Mouse (Mus musculus) gonadal fat pad, adult 2 months (tissue): ENCODE results near the gene Kdm5a. TPM values are rescaled to one million over a fixed set of nuclear protein-coding genes. Genes with fewer than 3 reads are reported as not detected.

Source experiments
- DNase-seq: peaks from one replicate; pipeline ENCODE4 v3.0.0-alpha.2; 2012; ENCODE audit warnings: low read depth
- polyA plus RNA-seq: library from polyadenylated mRNA; depleted of rRNA; stranded (reverse); fragments of >200 nt; gene quantifications from 2 replicates; pipeline ENCODE4 v1.2.3, GENCODE M21; 2012; rRNA removed

Kdm5a gene
- 6.8 and 8.0 TPM in 2 replicates for polyA plus RNA-seq

DNA sequence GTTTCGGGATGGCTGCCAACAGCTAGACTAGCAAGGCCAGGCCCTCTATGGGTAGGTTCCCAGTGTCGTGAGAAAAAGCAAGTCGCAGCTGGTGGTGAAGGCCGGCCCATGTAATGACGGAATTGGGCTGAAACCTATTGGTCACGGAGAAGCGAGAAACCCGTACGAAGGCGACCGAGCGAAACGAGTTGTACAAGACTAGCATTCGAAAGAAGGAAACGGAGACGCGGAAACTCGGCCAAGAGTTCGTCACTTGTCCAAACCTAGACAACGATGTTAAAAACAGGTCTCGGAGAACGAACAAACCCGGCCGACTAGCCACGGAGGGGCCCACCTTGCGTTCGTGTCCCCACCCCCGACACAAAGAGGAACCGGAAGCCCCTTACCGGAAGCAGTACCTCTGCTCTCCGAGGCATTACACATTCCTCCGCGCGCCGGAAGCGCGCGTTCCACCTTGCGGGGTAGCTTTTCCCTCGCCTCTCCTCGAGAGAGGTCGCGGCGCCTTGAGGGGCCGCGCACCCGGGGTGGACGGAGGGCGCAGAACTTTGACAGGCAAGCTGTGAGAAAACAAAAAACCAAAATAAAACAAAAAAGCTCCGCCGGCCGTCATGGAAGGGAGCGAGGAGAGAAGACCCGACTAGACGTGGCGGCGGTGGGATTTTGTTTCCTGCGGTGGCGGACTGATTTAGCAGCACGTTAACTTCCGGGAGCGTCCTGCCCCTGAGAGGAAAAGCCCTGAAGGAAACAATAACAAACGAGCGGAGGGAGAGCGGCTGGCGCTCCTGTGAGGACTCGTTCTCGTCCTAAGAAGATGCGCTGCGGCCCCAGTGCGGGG lies at the start of gene Kdm5a, which contains the start of gene Ccdc77:
Gene Kdm5a, plus strand, starts transcription at position 437 of the 835 bp plus-strand sequence.
Gene Ccdc77, minus strand, starts transcription at position 687 of the 835 bp plus-strand sequence.
- peak; percentile 79 for DNase-seq

DNA sequence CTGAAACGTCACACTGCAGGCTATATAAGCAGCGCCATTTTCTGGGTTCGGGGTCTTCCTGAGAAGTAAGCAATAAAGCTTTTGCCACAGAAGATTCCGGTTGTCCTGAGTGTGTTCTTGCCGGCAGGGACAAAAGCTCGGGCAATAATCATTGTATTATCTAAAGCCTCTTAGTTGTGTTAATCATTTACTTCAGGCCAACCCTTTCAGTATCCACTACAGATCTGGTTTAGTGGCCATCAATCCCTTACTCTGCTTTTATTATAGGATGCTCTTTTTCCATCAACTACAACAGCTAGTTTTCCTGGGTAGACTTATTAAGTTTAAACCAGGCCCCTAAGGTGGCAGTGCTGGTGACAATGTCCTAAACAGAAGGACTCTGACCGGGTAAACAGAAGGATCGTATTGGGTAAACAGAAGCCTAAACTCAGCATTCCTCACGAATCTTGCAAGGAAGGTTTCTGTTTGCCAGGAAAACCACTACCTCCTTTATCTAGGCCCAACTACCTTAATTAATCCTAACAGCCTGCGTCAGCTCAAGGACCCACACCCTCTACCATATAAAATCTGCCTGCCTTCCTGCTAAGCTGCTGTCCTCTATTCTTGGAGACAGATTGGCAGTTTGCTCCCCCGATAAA lies 45.5 kb upstream of the Kdm5a start:
- no peak for DNase-seq

DNA sequence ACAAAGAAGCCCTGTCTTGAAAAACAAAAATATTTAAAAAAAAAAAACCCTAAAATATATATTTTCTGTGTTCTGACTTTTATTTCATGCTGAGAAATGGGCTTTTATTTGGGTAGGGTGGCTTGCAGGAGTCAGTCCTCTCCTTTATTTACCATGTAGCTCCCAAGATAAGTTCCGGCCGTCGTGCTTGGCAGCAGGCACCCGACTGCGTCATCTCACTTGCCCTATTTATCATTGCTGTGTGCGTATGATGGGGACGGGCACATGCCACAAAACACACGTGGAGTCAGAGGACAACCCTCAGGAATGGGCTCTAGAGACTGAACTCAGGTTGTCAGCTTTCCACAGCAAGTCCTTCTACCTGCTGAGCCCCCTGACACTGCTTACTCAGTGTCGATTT lies 44.8 kb upstream of the Kdm5a start:
- DNase-seq = no peak

DNA sequence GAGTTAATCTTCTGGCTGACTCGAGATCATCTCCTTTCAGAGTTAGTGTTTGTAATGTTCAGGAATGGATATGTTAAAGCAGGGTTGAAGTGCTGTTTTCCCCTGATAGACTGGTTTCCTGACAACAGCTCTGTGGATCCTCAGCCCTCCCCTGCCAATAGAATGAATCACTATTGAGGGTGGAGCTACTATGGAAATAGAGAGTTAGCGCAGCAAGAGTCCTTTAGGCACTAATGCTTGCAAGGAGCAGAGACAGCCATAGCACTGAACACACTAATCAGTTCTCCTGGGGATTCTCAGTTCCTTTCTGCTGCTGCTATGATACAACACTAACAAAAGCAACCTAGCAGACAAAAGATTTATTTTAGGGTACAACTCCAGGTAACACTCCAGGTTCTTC lies 43.6 kb upstream of the Kdm5a start:
- no peak for DNase-seq

DNA sequence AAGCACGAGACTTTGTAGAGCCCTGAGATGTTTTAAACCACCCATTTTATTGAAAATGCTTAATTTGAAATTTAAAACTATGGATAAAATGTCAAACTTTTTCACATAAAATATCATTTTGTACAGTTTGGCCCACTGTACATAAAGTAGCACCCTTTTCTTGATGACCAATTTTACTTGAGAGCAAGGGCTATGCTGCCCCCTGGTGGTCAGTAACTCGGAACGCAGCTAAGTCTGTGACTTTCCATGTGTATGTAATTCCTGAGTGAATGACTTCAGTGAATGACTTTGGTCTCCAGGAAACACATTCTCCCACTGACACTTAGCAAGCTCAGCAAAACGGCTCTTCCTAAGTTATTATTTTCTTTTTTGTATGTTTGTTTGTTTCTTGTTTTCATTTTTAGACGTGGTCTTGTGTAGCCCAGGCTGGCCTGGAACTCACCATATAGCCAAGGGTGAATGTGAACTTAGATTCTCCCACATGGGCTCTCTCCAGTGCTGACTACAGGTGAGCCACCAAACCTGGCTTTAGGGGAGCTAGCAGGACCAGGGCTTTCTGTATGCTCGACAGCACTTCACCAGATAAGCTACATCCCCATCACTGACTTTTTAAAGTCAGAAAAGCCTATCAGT lies 39.5 kb upstream of the Kdm5a start:
- no peak for DNase-seq

DNA sequence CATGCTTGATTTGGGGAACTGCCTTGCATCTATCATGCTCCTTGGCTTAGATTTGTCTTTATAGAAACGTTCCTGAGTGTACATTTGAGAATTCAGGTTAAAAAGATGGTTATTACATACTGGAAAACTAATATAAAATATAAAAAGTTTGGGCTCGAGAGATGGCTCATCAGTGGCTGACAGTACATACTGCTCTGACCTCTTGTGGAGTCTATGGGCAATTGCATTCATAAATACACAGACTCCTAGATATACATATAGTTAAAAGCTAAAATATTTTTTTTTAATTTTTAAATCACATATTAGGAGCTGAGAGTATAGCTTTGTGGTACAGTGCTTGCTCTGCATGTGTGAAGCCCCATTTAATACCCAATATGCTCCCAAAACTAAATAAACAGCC lies 31.6 kb upstream of the Kdm5a start:
- no peak for DNase-seq

DNA sequence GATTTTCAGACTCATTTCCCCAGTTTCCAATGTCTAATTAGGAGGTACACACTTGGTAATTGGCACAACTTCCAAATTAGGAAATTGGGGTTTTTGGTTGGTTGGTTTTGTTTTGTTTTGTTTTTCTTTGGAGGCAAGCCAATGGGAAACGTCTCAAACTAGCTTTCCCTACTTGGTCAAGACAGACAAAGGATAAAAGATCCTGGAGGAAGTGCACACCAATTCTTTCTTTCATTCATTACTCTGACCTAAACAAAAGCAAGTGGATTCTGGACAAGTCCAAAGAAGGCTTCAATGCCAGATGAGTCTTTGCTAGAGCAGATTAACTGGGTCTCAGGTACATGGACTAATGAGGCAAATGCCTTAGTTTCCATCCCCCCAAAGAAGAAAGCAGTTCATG lies 19.9 kb upstream of the Kdm5a start:
- DNase-seq = no peak

DNA sequence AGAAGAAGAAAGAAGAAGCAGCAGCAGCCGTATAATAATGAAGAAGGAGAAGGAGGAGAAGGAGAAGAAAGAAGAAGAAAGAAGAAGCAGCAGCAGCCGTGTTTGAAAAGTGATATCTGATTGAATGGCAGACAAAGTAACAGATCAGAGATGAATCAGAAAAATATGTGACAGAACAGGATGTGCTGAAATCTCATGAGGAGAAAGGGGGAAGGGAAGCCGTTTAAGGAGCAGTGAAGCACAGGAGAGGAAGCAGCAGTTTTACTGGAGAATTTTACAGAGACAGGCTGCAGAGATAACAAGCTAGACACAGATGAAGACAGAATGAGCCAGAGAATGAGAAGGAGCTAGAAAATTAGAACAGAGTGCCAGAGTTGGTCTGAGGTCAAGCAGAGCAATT lies 14.9 kb upstream of the Kdm5a start:
- DNase-seq = no peak

DNA sequence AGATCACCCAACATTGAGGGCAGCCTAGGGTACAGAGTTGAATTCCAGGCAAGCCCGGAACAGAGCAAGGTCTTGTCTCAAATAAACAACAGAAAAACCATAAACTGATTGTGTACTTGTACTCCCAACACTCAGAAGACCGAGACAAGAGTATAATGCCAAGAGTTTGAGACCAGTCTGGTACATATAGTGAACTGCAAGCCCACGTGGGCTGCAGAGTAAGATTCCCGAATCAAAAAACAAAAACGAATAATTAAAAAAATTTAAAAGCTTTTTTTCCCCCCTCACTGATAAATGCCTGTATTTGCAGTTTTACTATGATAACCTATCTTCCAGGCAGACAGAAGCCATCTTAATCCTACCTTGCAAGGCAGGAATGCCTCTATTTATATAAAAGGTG lies 7.4 kb upstream of the Kdm5a start:
- no peak for DNase-seq

DNA sequence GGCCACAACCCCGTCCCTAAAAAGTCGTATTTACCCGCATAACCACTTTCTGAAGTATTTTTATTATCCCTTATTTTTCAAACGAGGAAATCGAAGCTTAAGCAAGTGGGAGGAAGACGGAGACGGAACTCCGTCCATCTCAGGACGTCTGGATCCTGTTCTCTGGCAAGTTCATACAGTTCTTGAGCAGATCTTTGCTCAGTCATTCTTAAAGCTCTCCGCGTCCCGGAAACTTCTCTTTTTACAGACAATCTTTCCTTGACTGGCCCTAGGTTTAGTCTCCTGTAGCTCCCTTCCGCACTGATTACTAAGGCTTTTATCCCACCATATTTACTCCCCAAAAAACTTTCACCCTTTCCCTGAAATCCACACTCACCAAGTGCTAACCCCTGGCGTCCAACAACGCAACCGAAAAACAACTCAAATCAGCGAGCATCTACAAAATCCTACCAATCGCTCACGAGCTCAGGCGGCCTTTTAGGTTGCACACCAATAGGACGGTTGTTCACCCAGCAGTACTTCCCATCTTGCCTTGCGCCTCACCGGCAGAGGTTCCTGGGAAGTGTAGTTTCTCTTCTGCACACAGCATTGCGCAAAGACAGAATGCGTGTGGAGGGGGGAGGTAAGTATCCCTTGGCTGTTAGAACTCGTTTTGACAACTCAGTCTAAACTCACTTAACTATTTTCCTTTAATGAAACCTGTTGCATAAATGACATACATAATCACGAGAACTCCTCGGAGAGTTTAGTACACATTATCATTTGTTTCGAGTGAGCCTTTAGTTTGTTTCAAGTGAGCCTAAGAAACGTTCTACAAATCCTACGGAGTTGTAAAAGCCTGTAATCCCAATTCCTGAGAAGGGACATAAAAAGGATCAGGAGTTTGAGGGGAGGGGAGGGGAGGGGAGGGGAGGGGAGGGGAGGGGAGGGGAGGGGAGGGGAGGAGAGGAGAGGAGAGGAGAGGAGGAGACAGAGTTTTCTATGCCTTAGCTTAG lies 6.7 kb upstream of the Kdm5a start:
- peak; percentile 77 for DNase-seq

DNA sequence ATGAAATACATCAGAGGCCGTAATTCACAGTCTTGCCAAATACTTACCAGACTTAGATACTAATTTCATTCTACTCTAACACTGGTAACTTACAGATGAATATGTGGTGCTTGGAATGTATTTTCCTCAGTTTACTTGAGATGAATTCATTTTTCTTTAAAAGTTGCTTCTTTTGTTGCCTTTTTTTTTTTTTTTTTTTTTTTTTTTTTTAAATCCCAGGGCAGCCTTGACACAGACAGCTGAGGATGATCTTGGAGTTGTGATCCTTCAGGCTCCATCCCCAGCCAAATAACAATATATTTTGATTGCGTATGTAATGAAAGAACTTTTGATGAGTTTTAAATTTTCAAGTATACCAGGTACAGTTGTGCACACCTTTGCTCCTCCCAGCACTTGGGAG lies 1.8 kb upstream of the Kdm5a start:
- no peak for DNase-seq

DNA sequence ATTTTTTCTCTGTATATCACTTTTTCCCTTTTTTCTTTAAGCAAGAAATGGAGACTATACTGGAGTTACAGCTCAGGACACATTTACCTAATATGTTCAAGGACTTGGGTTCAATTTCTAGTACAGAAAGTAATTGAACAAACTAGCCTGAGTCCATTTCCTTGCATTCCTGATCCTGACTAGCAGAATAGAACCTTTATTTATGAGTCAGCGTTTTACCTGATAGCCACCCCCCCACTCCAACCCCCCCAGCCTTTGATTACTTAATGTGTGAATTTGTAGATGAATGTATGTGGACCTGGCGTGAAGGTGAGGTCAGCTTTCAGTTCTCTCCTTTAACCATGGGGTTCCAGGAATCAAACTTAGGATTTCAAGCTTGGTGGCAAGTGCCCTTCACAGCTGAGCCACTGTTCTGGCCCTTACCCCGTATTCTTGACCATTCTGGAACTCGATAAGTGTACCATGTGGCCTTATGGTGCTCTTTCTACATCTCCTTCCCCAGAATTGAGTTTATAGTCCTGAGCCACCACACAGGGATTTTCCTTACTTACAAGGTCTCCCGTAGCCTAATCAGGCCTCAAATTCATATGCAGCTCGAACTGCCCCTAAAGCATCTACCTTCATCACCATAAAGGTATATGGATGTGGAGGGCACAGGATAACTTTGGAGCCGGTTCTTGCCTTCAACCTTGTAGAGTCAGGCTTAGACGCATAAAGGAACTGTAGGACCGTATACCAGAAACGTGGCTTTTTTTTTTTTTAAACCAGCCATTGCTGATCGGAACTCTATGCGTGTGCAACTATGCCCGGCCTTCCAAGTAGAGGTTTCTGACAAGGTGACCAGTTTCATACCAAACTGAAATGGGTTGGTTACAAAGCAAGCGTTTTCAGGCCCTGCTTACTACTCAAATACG lies 893 bp upstream of the Kdm5a start:
- DNase-seq = no peak

DNA sequence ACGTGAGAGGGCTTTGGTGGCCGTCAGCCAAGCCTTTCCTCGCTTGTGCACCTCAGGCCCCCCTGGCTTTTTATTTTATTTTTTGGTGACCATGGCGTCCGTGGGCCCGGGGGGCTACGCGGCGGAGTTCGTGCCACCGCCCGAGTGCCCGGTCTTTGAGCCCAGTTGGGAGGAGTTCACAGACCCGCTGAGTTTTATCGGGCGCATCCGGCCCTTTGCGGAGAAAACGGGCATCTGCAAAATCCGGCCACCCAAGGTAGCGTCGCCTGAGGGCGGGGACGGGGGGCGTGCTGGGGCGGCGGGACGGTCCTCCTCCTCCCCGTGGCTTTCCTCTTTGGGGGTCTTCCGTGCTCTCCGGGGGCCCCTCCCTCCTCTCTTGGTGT lies 590 bp downstream of the Kdm5a start:
- no peak for DNase-seq

DNA sequence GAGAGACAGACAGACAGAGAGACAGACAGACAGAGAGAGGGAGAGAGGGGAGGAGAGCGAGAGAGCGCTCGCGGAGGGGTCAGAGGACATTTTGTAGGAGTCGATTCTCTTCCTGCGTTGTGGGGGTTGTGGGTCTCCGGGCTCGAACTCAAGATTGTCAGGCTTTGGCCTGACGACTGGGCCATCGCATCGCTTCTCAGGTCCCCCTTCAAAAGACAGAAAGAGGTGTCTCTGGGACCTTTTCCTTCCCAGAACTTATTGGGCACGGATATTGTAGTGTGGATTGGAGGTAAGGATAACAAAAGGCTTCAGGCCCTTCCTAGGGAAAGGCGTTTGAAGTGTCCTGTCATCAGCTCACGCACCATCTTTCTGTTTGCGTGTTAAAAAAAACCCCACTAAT lies 1.1 kb downstream of the Kdm5a start:
- no peak for DNase-seq

DNA sequence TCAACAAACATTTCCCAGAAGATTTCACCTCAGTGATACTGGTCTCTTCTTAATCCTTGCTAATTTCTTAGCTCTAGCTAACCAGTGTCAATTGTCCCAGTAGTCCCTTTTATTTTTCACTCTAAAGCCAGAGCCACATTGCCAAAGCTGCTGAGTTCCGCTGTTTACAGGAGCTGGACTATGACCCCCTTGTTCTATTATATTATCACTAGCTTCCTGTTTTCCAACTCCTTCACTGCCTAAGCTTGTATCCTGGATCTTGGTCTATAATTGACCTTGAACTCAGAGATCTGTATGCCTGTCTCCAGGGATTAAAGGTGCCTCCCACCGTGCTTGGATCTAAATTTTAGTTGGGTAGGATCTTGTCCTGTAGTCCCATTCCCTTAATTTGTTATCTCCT lies 12.8 kb downstream of the Kdm5a start:
- no peak for DNase-seq

DNA sequence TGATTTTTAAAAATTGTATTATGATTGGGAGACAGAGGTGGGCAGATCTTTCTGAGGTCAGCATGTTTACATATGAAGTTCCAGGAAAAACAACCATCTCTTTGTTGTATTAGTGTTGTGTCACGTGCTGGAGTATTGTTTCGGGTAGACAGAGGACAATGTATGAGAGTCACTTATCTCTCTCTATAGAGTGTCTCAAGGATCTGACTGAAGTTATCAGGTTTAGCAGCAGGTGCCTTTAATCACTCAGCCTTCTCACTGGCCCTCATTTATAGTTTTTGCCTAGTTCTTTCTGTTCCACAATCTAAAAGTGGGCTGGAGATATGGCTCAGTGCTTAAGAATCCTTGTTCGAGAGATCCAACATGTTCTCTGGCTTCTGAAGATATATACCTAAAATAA lies 26.1 kb downstream of the Kdm5a start:
- no peak for DNase-seq

DNA sequence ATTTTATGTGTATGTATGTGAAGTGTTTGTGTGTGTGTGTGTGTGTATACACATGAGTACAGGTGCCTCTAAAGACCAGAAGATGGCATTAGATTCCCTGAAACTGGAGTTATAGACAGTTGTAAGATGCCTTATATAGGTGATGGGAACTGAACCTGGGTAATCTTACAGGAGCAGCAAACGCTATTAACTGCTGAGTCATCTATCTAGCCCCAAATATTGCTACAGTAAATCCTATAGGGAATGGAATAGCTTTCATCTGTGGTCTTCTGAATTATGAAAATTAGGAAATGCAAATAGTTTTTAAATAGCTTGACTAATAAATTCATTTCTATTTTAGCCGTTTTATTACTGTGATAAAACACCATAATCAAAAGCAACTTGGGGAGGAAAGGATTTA lies 28.9 kb downstream of the Kdm5a start:
- DNase-seq = no peak

DNA sequence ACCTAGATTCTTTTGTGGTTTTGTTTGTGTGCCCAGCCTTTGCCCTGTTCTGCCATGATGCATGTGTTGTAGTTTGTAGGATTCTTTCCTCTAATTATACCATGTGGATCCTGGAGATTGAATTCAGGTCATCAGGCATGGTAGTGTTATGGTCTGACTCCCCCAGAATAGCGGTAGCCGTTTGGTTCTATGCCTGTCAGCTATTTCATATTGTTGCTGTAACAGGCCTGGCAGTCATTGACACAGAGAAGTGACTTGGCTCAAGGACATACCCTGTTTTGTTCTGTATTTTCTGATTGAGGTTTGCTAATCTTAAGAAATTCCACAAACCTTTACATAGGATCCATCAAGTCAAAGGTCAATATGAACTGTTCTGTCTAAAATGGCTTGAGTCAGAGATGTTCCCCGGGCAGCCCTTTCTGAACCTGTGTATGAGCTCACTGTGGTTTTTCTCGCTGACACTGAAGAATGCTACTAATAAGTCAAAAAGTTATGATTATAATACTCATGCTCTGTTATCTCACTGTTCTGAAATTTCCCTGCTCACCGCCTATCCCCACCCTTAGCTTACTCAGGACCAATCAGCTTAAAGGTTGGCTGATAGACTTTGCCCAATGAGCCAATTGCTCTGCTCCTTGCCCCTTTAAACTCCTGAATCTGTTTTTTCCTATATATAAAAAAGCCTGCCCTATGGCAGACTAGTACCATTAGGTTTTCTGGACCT lies 31.9 kb downstream of the Kdm5a start:
- no peak for DNase-seq

DNA sequence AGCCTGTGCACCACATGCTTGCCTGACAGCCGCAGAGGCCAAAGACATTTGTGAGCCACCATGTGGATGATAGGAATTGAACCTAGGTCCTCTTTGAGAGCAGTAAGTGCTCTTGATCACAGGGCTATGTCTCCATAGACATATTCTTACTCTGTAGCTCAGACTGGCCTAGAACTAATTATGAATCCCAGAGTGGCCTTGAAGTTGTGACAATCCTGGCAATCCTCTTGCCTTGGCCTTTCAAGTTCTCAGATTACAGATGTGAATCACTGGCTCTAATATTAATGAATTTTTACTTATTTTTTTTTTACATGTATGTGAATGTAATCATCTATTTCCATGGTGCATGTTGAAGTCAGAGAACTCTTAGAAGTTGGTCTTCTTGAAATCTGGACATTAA lies 40.0 kb downstream of the Kdm5a start:
- DNase-seq = no peak

DNA sequence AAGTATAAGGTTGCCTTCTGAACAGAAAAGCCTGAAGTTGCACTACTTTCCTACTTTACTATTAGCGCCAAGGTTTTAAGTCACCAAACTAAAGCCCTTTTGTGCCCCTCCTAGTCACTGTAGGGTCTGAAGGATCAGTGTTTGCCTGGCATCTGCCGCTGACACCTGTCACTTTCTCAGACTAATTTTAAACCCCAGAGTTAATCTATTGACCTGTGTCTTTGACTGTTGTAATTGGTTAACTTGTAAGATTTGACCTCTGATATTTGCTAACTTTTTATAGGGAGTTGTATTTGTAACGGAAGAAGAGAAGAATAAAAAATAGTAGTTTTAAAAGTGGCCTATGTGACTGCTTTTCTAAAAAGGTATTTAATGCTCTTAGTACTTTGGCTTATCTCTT lies 74.2 kb downstream of the Kdm5a start:
- DNase-seq = no peak
